24 mouse cellular contexts compared by ENCODE assay signal in genomic region chr17:78460140-78460539, GRCm38 (mm10). TPM values are rescaled to one million over a fixed set of nuclear protein-coding genes. Genes with fewer than 3 reads are reported as not detected.
DNase-seq lines count a peak whose midpoint lies in the region; ATAC-seq and TF ChIP-seq lines count a peak whose summit lies in the region.
"Had no signal": no experiment of that assay in that cellular context is flagged by ENCODE, and none has a peak within 500 bp of the region (broad histone marks: within the 10 kb centered on the region; RNA-seq: fewer than 3 reads in every experiment).

No protein-coding gene starts in this region.

- no peak overlapping the region for H3K4me2 ChIP-seq in forebrain, postnatal 0 days (ENCODE audit: low read depth)
- H3K4me2 ChIP-seq in forebrain, embryonic 14.5 days (ENCODE audit: low read length), result no peak overlapping the region
- H3K4me2 ChIP-seq in liver, embryonic 11.5 days, result no peak overlapping the region
- H3K4me2 ChIP-seq: embryonic facial prominence, embryonic 15.5 days; hindbrain, embryonic 14.5 days had no signal

- no peak for DNase-seq in forebrain, postnatal 0 days
- DNase-seq in forebrain, embryonic 14.5 days (ENCODE audit: low spot score), result no peak
- DNase-seq in liver, adult 2 months (ENCODE audit: extremely low read depth, low read depth, low spot score), result no peak
- DNase-seq in liver, embryonic 11.5 days (ENCODE audit: low spot score), result no peak
- peak; percentile 21 for DNase-seq in ZHBTc4 (ENCODE audit: low read depth, low spot score)
- DNase-seq in spleen, adult 18-20 months, result no peak
- DNase-seq: adrenal gland, postnatal 25 days; cerebellum, adult 11-12 months; cerebellum, postnatal 14 days; gastrocnemius, postnatal 10 days; heart, adult 11 months; heart, postnatal 36 days; kidney, adult 18-20 months; kidney, postnatal 25 days; layer of hippocampus, adult 9-11 months; lung, postnatal 4 days; thymus, postnatal 14 days had no signal

- no peaks in the 10 kb centered on the region for H3K4me1 ChIP-seq in forebrain, postnatal 0 days (ENCODE audit: insufficient read depth)
- H3K4me1 ChIP-seq in forebrain, embryonic 14.5 days (ENCODE audit: control insufficient read depth, insufficient read depth, low read length), result no peaks in the 10 kb centered on the region
- H3K4me1 ChIP-seq in liver, adult 2 months (ENCODE audit: control insufficient read depth, insufficient read depth, low read length), result no peaks in the 10 kb centered on the region
- H3K4me1 ChIP-seq in liver, embryonic 11.5 days (replicated peaks; ENCODE audit: control insufficient read depth, insufficient read depth, low read length), result no peaks in the 10 kb centered on the region
- no peaks in the 10 kb centered on the region for H3K4me1 ChIP-seq in E14TG2a.4 (replicated peaks; ENCODE audit: low read depth, low read length)
- H3K4me1 ChIP-seq: embryonic facial prominence, embryonic 15.5 days had no signal

- no peaks in the 10 kb centered on the region for H3K36me3 ChIP-seq in forebrain, postnatal 0 days (ENCODE audit: insufficient read depth)
- no peaks in the 10 kb centered on the region for H3K36me3 ChIP-seq in forebrain, embryonic 14.5 days (ENCODE audit: control insufficient read depth, insufficient read depth, low read length)
- H3K36me3 ChIP-seq in liver, adult 2 months (ENCODE audit: control insufficient read depth, insufficient read depth, low read length), result no peaks in the 10 kb centered on the region
- no peaks in the 10 kb centered on the region for H3K36me3 ChIP-seq in liver, embryonic 11.5 days (ENCODE audit: control insufficient read depth, insufficient read depth, low read length)
- H3K36me3 ChIP-seq in E14TG2a.4 (ENCODE audit: insufficient read depth, low read length), result no peaks in the 10 kb centered on the region
- H3K36me3 ChIP-seq: embryonic facial prominence, embryonic 15.5 days had no signal

- TF ChIP-seq POLR2A in liver, adult 2 months (IDR thresholded peaks at IDR 0.05; ENCODE audit: extremely low read depth, insufficient read depth, low read length), result no peak

- TF ChIP-seq CTCF in forebrain, postnatal 0 days (IDR thresholded peaks at IDR 0.05; ENCODE audit: low read depth), result 0 out of 2 replicates have a peak, but pooled peaks have one; percentile 8
- TF ChIP-seq CTCF in liver, adult 2 months (IDR thresholded peaks at IDR 0.05; ENCODE audit: low read depth, low read length), result 0 out of 2 replicates have a peak, but pooled peaks have one; percentile 3
- TF ChIP-seq CTCF in E14TG2a.4 (conservative IDR thresholded peaks at IDR 0.05; ENCODE audit: low read length), result peak; percentile 37

- no peaks in the 10 kb centered on the region for H3K79me2 ChIP-seq in liver, adult 2 months (ENCODE audit: control insufficient read depth, insufficient read depth, low read length)

- no peaks in the 10 kb centered on the region for H3K27me3 ChIP-seq in forebrain, postnatal 0 days (ENCODE audit: insufficient read depth, low read length)
- H3K27me3 ChIP-seq in forebrain, embryonic 14.5 days (replicated peaks; ENCODE audit: control insufficient read depth, insufficient read depth, low read length), result no peaks in the 10 kb centered on the region
- no peaks in the 10 kb centered on the region for H3K27me3 ChIP-seq in liver, adult 2 months (ENCODE audit: control insufficient read depth, insufficient read depth, low read length)
- H3K27me3 ChIP-seq in liver, embryonic 11.5 days (replicated peaks; ENCODE audit: control insufficient read depth, insufficient read depth, low read length), result no peaks in the 10 kb centered on the region
- H3K27me3 ChIP-seq in E14TG2a.4 (ENCODE audit: insufficient read depth, low read length), result peaks cover 19% of the 10 kb centered on the region
- H3K27me3 ChIP-seq: embryonic facial prominence, embryonic 15.5 days had no signal

- 81% methylated on average over 8 of the region's 8 CpGs for WGBS in forebrain, postnatal 0 days
- WGBS in forebrain, embryonic 14.5 days, result 81% methylated on average over 8 of the region's 8 CpGs
- WGBS in liver, adult 2 months, result 82% methylated on average over 8 of the region's 8 CpGs
- 75% methylated on average over 8 of the region's 8 CpGs for WGBS in liver, embryonic 11.5 days

- no peak for ATAC-seq in forebrain, postnatal 0 days
- no peak for ATAC-seq in forebrain, embryonic 14.5 days
- no peak for ATAC-seq in liver, embryonic 11.5 days (replicated peaks; ENCODE audit: low FRiP score)
- no peak for ATAC-seq in inflammation-experienced regulatory T-cells, adult 6 months
- ATAC-seq: CD4-positive, CD25-positive, alpha-beta regulatory T cell, adult 4 months had no signal

- H3K4me3 ChIP-seq in forebrain, postnatal 0 days (ENCODE audit: low read depth, low read length), result no peak overlapping the region
- H3K4me3 ChIP-seq in forebrain, embryonic 14.5 days (ENCODE audit: low read depth, low read length), result no peak overlapping the region
- no peak overlapping the region for H3K4me3 ChIP-seq in liver, adult 2 months (ENCODE audit: insufficient read depth, low read depth, low read length)
- H3K4me3 ChIP-seq in liver, embryonic 11.5 days (ENCODE audit: low read depth, low read length), result no peak overlapping the region
- no peak overlapping the region for H3K4me3 ChIP-seq in E14TG2a.4 (replicated peaks; ENCODE audit: low read length)
- H3K4me3 ChIP-seq: embryonic facial prominence, embryonic 15.5 days had no signal

- H3K9ac ChIP-seq in forebrain, postnatal 0 days, result no peak overlapping the region
- no peak overlapping the region for H3K9ac ChIP-seq in forebrain, embryonic 14.5 days (ENCODE audit: low read length)
- no peak overlapping the region for H3K9ac ChIP-seq in liver, adult 2 months (ENCODE audit: low read depth, low read length)
- H3K9ac ChIP-seq in liver, embryonic 11.5 days (ENCODE audit: low read depth, low read length), result no peak overlapping the region
- H3K9ac ChIP-seq: embryonic facial prominence, embryonic 15.5 days; hindbrain, embryonic 14.5 days had no signal

- no peak overlapping the region for H3K27ac ChIP-seq in forebrain, postnatal 0 days (ENCODE audit: low read depth, low read length)
- H3K27ac ChIP-seq in forebrain, embryonic 14.5 days (ENCODE audit: low read depth, low read length), result no peak overlapping the region
- H3K27ac ChIP-seq in liver, adult 2 months (replicated peaks; ENCODE audit: insufficient read depth, low read depth, low read length), result no peak overlapping the region
- no peak overlapping the region for H3K27ac ChIP-seq in liver, embryonic 11.5 days (ENCODE audit: low read depth, low read length)
- H3K27ac ChIP-seq: embryonic facial prominence, embryonic 15.5 days; hindbrain, embryonic 14.5 days had no signal

- H3K9me3 ChIP-seq in forebrain, postnatal 0 days (ENCODE audit: low read length), result no peaks in the 10 kb centered on the region
- no peaks in the 10 kb centered on the region for H3K9me3 ChIP-seq in forebrain, embryonic 14.5 days (replicated peaks; ENCODE audit: control insufficient read depth, low read length)
- H3K9me3 ChIP-seq in liver, embryonic 11.5 days (ENCODE audit: control insufficient read depth, low read length), result no peaks in the 10 kb centered on the region
- no peaks in the 10 kb centered on the region for H3K9me3 ChIP-seq in E14TG2a.4 (ENCODE audit: low read length)
- H3K9me3 ChIP-seq: embryonic facial prominence, embryonic 15.5 days had no signal

RNA-seq across cellular contexts. Expression of gene Fez2, which starts 42.2 kb away (rescaled TPM):
- total RNA-seq in forebrain, postnatal 0 days (2014; rRNA removed), result 56.0 and 57.9 TPM in 2 replicates
- 64.8 and 65.9 TPM in 2 replicates for polyA plus RNA-seq in forebrain, postnatal 0 days (2015; fragmentation: Nextera tagmentation; extraction: Ambion mirVana)
- polyA plus RNA-seq in forebrain, embryonic 14.5 days (2014; fragmentation: Nextera tagmentation; extraction: Ambion mirVana), result 42.6 and 45.2 TPM in 2 replicates
- 27.9 and 28.9 TPM in 2 replicates for total RNA-seq in liver, adult 2 months (2014; rRNA removed)
- polyA plus RNA-seq in liver, adult 2 months (2012; rRNA removed), result 18.2 and 18.8 TPM in 2 replicates
- 30.9 and 33.3 TPM in 2 replicates for polyA plus RNA-seq in liver, embryonic 11.5 days (2014; fragmentation: Nextera tagmentation; extraction: Ambion mirVana)
- 10 to 100 TPM in 2 of 3 experiments, 1 to 10 TPM in 1; 8.6 to 11.1 (median 10.4) TPM for polyA plus RNA-seq in inflammation-experienced regulatory T-cells, adult 6 months (2017; shearing (Covaris generic))

RNA-seq across cellular contexts. Expression of gene Vit, which starts 47.7 kb away (rescaled TPM):
- 6.8 and 11.5 TPM in 2 replicates for total RNA-seq in forebrain, postnatal 0 days (2014; rRNA removed)
- 8.3 and 12.0 TPM in 2 replicates for polyA plus RNA-seq in forebrain, postnatal 0 days (2015; fragmentation: Nextera tagmentation; extraction: Ambion mirVana)
- polyA plus RNA-seq in forebrain, embryonic 14.5 days (2014; fragmentation: Nextera tagmentation; extraction: Ambion mirVana), result 4.3 and 4.8 TPM in 2 replicates
- total RNA-seq in liver, adult 2 months (2014; rRNA removed), result 0.07 and 0.09 TPM in 2 replicates
- not detected in 2 replicates for polyA plus RNA-seq in liver, adult 2 months (2012; rRNA removed)
- polyA plus RNA-seq in liver, embryonic 11.5 days (2014; fragmentation: Nextera tagmentation; extraction: Ambion mirVana), result 0.08 and 0.12 TPM in 2 replicates
- under 1 TPM in 1 of 3 experiments, not detected in 2; 0.19 TPM for polyA plus RNA-seq in inflammation-experienced regulatory T-cells, adult 6 months (2017; shearing (Covaris generic))
- polyA plus RNA-seq: CD4-positive, CD25-positive, alpha-beta regulatory T cell, adult 4 months; heart, embryonic 14.5 days; limb, embryonic 11.5 days had no signal
